Mouse (Mus musculus) midbrain, embryonic 13.5 days (tissue): Measurements from ENCODE around the gene Mpp2. TPM values are rescaled to one million over a fixed set of nuclear protein-coding genes. Genes with fewer than 3 reads are reported as not detected.

ENCODE experiments used
- ATAC-seq: fragments of 200-750 bp; cut with Nextera tagmentation; 2 replicates; pipeline ENCODE4 v1.8.0; 2017; ENCODE audit warnings: mild to moderate bottlenecking, moderate TSS enrichment, moderate library complexity
- H3K27ac ChIP-seq: fragments of 300-500 bp; sonication (generic); 2 replicates; pipeline ENCODE4 v1.5.1; 2015; ENCODE audit warnings: inconsistent platforms, mild to moderate bottlenecking, moderate library complexity
- H3K27me3 ChIP-seq: fragments of 300-500 bp; sonication (generic); 2 replicates; pipeline ENCODE4 v1.6.1; 2015; ENCODE audit warnings: mild to moderate bottlenecking, inconsistent platforms
- H3K36me3 ChIP-seq: fragments of 300-500 bp; sonication (generic); 2 replicates; pipeline ENCODE4 v1.6.1; 2015; ENCODE audit warnings: mild to moderate bottlenecking, inconsistent platforms
- H3K4me1 ChIP-seq: fragments of 300-500 bp; sonication (generic); replicated peaks from 2 replicates; pipeline ENCODE4 v1.6.1; 2015; ENCODE audit warnings: inconsistent platforms
- H3K4me2 ChIP-seq: fragments of 300-500 bp; sonication (generic); replicated peaks from 2 replicates; pipeline ENCODE4 v1.6.1; 2015; ENCODE audit warnings: moderate library complexity, mild to moderate bottlenecking, inconsistent platforms
- H3K4me3 ChIP-seq: fragments of 300-500 bp; sonication (generic); replicated peaks from 2 replicates; pipeline ENCODE4 v1.5.1; 2015; ENCODE audit warnings: mild to moderate bottlenecking, inconsistent platforms
- H3K9ac ChIP-seq: fragments of 300-500 bp; sonication (generic); replicated peaks from 2 replicates; pipeline ENCODE4 v1.6.1; 2015; ENCODE audit warnings: mild to moderate bottlenecking, inconsistent platforms
- H3K9me3 ChIP-seq: fragments of 300-500 bp; sonication (generic); 2 replicates; pipeline ENCODE4 v1.6.1; 2016; ENCODE audit warnings: mild to moderate bottlenecking, inconsistent platforms
- WGBS: fragments of 180-500 bp; shearing (Covaris S2); methylation state at CpG from one replicate; pipeline ENCODE4 v1.1.7; 2015; 5-methylcytosine and 5-hydroxymethylcytosine counted together
- polyA plus RNA-seq: library from polyadenylated mRNA; unstranded; fragments of >200 nt; fragmentation: Nextera tagmentation; extraction: Ambion mirVana; gene quantifications from 2 replicates; pipeline ENCODE4 v1.2.1, GENCODE M21; 2015

Gene Mpp2
- polyA plus RNA-seq, 1 experiment from 2014 or later: 26.7 TPM

DNA sequence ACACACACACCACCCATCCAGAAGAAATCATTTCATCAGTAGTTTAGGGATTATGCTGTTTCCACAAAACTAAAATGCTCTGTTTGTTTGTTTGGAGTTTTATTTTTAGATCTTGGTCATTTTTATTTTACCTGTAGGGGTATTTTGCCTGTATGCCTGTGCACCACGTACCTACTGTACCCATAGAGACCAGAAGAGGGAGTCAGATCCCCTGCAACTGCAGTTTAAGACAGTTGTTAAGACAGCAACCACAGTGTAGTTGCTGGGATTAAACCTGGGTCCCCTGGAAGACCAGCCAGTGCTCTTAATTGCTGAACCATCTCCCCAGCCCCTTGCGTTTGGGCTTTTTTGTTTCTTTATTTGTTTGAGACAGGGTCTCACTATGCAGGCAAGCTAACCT lies 19.3 kb downstream of the Mpp2 start:
- 39% methylated on average over 2 of the region's 2 CpGs for WGBS
- H3K27ac ChIP-seq: no peak overlapping the region
- no peaks in the 10 kb centered on the region for H3K27me3 ChIP-seq
- no peak for ATAC-seq
- peaks cover 8% of the 10 kb centered on the region for H3K36me3 ChIP-seq
- H3K4me3 ChIP-seq: no peak overlapping the region
- no peaks in the 10 kb centered on the region for H3K9me3 ChIP-seq
- H3K9ac ChIP-seq: no peak overlapping the region
- H3K4me2 ChIP-seq: no peak overlapping the region
- peaks cover 14% of the 10 kb centered on the region for H3K4me1 ChIP-seq

DNA sequence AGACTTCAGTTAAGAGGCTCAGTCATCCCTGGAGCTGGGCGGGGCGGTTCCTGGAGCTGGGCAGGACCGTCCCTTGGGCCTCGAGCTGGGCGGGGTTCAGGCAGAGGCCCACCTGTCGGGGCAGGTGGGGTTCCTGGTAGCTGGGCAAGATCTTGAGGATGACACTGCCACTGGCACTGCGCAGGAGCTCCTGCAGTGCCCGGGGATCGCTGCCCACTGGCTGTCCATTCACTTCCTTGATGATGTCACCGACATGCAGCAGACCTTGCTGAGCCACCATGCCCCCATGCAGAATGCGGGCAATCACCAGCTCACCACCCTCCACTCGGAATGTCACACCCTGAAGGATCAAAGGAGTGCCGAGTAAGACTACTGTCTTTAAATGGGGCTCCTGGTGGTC lies 25.2 kb downstream of the Mpp2 start:
- 83% methylated on average over 13 of the region's 13 CpGs for WGBS
- ATAC-seq: no peak
- H3K27ac ChIP-seq: no peak overlapping the region

DNA sequence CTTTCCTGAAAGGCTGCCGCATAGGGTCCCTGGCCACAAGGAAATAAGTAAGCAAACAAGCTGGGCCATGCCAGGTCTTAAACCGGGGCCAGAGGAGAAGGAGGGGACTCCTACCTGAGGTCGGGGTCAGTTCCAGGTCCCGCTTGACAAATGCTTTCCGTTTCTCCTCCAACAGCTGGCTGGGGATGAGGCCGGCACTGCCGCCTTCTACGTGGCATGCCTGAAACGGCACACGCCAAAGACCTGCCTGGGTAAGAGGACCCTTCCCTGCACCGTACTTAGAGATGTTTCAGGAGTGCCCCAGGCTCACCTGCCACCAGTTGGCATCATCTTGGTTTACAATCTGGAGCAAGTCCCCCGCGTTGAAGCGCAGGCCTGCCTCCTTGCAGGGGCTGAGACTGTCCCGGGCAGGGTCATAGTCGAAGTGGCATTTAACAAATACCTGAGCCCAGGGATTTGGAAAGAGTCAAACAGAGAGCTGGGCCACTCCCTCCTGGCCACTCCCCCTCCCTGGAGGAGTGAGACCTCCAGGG lies 26.3 kb downstream of the Mpp2 start:
- peaks cover 50% of the 10 kb centered on the region for H3K36me3 ChIP-seq
- H3K4me3 ChIP-seq: peak overlapping the region; percentile 44; the same call in 1 of the 2 replicates
- H3K9me3 ChIP-seq: no peaks in the 10 kb centered on the region
- no peak overlapping the region for H3K27ac ChIP-seq
- peaks cover 7% of the 10 kb centered on the region for H3K4me1 ChIP-seq
- H3K27me3 ChIP-seq: peaks cover 12% of the 10 kb centered on the region
- peak overlapping the region; percentile 74 for H3K4me2 ChIP-seq
- H3K9ac ChIP-seq: no peak overlapping the region
- 36% methylated on average over 16 of the region's 16 CpGs for WGBS
- ATAC-seq: no peak

More for the DNA sequence above, 25.2 kb downstream of the Mpp2 start:
- Histone ChIP-seq H3K4me1 (peaks cover 7% of the 10 kb centered on the region), H3K9me3 (no peaks in the 10 kb centered on the region), H3K36me3 (peaks cover 48% of the 10 kb centered on the region), H3K4me2 (no peak overlapping the region), H3K4me3 (no peak overlapping the region), H3K9ac (no peak overlapping the region), H3K27me3 (peaks cover 12% of the 10 kb centered on the region)

DNA sequence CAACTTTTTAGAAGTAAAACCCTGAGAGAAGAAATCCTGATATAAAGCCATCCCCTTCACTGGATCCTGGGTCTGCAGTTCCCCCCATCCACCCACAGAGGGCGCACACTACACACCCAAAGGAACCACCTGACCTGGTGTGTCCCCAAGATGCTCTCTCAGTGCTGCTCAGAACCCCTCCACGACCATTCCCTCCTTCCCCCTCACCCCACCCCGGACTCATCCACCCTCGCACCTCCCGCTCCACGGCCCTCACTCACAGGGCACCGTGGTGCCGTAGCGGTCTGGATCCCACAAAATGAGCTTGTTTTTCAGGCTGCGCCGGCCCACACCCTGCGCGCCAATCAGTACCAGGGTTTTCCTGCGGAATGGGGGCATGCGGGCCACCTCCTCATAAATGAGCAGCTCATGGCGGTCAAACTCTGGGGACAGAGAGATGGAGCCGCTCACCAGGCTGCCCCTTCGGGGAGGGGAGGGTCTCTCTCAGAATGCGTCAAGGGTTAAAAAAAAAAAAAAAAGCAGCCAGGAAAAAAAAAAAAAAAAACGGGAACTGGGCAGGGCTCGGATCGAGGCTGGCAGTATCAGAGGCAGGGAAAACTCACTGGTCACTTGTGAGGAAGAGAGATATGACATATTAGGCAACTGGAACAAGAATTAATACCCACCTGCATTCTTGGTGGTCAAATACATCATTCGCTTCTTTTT lies 26.9 kb downstream of the Mpp2 start:
- Histone ChIP-seq H3K9ac (peak overlapping the region; percentile 63), H3K36me3 (peaks cover 50% of the 10 kb centered on the region), H3K4me1 (peaks cover 7% of the 10 kb centered on the region), H3K27ac (no peak overlapping the region), H3K9me3 (no peaks in the 10 kb centered on the region), H3K4me2 (peak overlapping the region; percentile 74), H3K27me3 (peaks cover 12% of the 10 kb centered on the region), H3K4me3 (peak overlapping the region; percentile 44)
- ATAC-seq: peak; percentile 84
- WGBS: 5% methylated on average over 23 of the region's 23 CpGs

DNA sequence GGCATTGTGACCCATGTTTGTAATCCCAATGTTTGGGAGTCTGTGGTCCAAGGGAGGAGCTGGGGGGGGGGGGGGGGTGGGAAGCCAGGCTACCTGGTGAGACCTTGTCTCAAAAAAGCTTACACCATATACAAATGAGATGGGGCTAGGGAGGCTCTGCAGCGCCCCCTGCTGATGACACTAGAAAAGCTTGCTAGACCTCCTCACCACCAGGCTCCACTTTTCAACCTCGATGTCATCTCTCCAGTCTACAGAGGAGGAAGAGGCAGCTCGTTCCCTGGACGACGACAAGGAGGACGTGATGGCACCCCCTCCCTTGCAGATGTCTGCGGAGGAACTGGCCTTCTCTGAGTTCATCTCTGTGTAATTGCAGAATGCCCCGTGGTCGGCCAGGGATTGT lies 34.5 kb downstream of the Mpp2 start:
- Histone ChIP-seq H3K9me3 (no peaks in the 10 kb centered on the region), H3K27ac (no peak overlapping the region), H3K9ac (no peak overlapping the region), H3K4me3 (no peak overlapping the region), H3K4me2 (no peak overlapping the region), H3K4me1 (peaks cover 4% of the 10 kb centered on the region; the same call in 1 of the 2 replicates), H3K36me3 (peaks cover 10% of the 10 kb centered on the region), H3K27me3 (no peaks in the 10 kb centered on the region)
- 25% methylated on average over 9 of the region's 9 CpGs for WGBS
- no peak; the same call in 1 of the 2 replicates for ATAC-seq

DNA sequence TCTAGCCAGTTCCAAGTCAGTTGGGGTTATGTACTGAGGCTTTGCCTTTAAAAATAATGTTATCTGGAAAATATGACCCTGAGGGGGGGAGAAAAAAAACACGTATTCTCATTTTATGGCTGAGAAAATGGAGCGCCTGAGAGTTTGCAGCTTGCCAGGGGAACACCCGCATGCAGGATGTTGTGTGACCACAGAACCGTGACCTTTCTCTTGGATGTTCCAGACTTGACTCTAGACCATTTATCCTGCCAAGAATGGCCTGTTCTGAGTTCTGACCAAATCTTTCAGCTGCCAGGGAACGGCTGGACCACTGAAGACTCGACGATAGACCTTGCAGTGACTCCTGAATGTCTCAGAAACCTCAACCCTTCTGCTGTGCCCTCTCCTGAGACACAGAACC lies 35.1 kb downstream of the Mpp2 start:
- Histone ChIP-seq H3K27me3 (no peaks in the 10 kb centered on the region), H3K36me3 (peaks cover 3% of the 10 kb centered on the region), H3K9ac (no peak overlapping the region), H3K4me3 (no peak overlapping the region), H3K27ac (no peak overlapping the region), H3K9me3 (no peaks in the 10 kb centered on the region), H3K4me2 (no peak overlapping the region), H3K4me1 (peaks cover 4% of the 10 kb centered on the region; the same call in 1 of the 2 replicates)
- WGBS: 85% methylated on average over 7 of the region's 7 CpGs
- no peak for ATAC-seq

DNA sequence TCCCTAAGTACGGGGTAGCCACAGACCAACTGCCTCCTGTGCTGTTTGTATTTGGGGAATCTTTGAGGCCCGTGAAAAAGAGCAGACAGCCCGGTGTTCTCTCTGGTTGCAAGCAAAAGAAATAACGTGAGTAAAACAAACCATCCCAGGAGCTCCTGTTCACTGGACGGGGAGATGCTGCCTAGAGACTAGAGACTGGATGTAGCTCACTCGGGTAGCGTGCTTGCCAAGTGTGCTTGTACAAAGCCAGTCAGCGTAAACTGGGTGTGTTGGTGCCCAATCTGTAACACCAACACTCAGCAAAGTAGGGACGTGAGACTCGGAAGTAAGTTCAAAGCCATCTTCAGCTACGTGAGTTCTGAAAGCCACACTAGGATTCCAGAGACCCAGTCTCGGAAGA lies 35.6 kb downstream of the Mpp2 start:
- Histone ChIP-seq H3K9ac (0 out of 2 replicates have a peak overlapping the region, but pooled peaks have one; percentile 14), H3K27ac (no peak overlapping the region), H3K27me3 (no peaks in the 10 kb centered on the region), H3K4me3 (no peak overlapping the region), H3K9me3 (no peaks in the 10 kb centered on the region), H3K4me2 (no peak overlapping the region), H3K4me1 (peaks cover 4% of the 10 kb centered on the region; the same call in 1 of the 2 replicates), H3K36me3 (no peaks in the 10 kb centered on the region)
- 83% methylated on average over 12 of the region's 12 CpGs for WGBS
- ATAC-seq: no peak

DNA sequence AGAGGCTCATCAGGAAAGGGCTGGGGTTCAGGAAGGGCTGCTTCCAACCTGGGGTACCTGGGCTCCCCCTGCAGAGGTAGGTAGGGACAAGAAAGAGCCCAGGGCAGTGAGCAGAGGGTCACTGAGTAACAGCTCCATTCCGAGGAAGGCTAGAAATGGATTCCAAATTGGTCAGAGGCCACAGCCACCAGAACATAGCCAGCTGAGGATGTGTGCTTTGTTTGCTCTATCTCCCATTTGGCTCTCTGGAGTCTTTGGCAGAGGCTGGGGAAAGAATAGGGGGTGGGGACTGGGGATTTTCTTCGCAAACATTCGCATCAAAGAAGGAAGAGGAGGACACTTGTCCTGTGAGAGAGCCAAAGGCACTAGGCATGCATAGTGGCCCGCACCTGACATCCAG lies 36.4 kb downstream of the Mpp2 start:
- H3K4me1 ChIP-seq: peaks cover 4% of the 10 kb centered on the region; the same call in 1 of the 2 replicates
- no peaks in the 10 kb centered on the region for H3K9me3 ChIP-seq
- 40% methylated on average over 4 of the region's 4 CpGs for WGBS
- H3K27me3 ChIP-seq: no peaks in the 10 kb centered on the region
- no peak overlapping the region for H3K4me2 ChIP-seq
- H3K27ac ChIP-seq: no peak overlapping the region
- H3K4me3 ChIP-seq: no peak overlapping the region
- H3K9ac ChIP-seq: 0 out of 2 replicates have a peak overlapping the region, but pooled peaks have one; percentile 14
- no peak for ATAC-seq
- no peaks in the 10 kb centered on the region for H3K36me3 ChIP-seq

DNA sequence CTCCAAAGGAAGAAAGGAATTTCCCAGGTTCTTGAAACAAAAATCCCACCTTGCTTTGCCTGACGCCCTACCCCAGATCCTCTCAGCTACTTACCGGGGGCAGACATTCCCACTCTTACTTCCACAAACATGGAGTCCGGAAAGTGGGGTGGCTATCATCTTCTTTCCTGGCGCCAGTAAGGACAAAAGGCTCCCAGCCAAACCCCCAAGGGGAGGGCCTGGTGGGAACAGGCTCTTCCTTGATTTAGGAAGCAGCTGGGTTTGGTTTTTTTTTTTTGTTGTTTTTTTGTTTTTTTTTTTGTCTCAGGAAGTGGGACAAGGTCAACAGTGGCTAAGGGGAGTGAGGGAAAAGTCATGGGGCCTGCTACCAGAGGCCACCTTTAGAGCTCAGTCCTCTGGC lies 36.8 kb downstream of the Mpp2 start:
- peaks cover 4% of the 10 kb centered on the region; the same call in 1 of the 2 replicates for H3K4me1 ChIP-seq
- H3K36me3 ChIP-seq: no peaks in the 10 kb centered on the region
- no peaks in the 10 kb centered on the region for H3K27me3 ChIP-seq
- H3K27ac ChIP-seq: no peak overlapping the region
- WGBS: 73% methylated on average over 4 of the region's 4 CpGs
- H3K9me3 ChIP-seq: no peaks in the 10 kb centered on the region
- no peak overlapping the region for H3K9ac ChIP-seq
- H3K4me2 ChIP-seq: no peak overlapping the region
- ATAC-seq: no peak
- H3K4me3 ChIP-seq: no peak overlapping the region

DNA sequence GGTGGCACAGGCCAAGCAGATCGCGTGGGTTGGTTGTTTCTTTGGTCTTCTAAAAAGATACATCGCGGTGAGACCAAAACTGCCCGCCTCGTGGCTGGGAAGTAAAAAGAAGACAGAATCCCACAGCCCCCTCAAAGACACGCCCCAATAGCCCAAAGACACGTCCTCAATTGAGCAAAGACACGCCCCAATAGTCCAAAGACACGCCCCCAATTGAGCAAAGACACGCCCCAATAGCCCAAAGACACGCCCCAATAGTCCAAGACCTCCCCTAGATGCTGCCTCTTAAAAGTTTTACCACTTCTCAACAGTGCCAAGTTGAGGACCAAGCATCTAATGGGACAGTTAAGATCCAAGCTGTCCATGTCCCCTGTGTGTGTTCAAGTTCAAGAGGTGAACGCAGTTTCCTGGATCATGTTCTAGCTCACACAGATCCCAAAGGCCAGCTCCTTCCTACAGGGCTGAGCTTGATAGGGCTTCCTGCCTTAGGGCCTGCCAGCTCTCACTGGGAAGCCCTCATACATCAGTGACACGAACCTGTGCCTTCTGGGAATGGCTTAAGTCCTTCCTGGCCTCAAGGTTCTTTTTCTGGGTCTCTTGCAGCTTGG lies 38.3 kb downstream of the Mpp2 start:
- no peaks in the 10 kb centered on the region for H3K36me3 ChIP-seq
- no peaks in the 10 kb centered on the region for H3K27me3 ChIP-seq
- no peak overlapping the region for H3K9ac ChIP-seq
- no peak overlapping the region for H3K27ac ChIP-seq
- no peak overlapping the region for H3K4me2 ChIP-seq
- peaks cover 11% of the 10 kb centered on the region for H3K9me3 ChIP-seq
- H3K4me3 ChIP-seq: no peak overlapping the region
- 60% methylated on average over 14 of the region's 14 CpGs for WGBS
- H3K4me1 ChIP-seq: peaks cover 4% of the 10 kb centered on the region; the same call in 1 of the 2 replicates
- no peak for ATAC-seq

DNA sequence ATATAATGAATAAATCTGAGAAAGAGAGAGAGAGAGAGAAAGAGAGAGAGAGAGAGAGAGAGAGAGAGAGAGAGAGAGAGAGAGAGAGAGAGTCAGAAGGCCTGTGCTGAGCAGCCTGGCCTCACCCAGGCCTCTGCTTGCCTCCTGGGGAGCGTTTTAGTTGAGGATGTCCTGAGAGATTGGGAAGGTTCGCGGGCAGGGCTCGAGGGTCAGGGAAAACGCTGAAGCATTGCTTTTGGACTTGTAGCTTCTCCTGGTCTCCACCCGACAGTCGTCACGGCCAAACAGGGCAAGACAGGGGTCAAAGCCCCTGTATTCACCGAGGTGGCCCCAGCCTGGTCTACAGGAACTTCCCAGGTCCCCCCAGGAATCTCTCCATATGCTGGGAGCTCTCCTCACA lies 41.7 kb downstream of the Mpp2 start:
- Histone ChIP-seq H3K36me3 (no peaks in the 10 kb centered on the region), H3K9me3 (peaks cover 16% of the 10 kb centered on the region), H3K4me3 (no peak overlapping the region), H3K27me3 (no peaks in the 10 kb centered on the region), H3K9ac (no peak overlapping the region), H3K4me2 (no peak overlapping the region), H3K4me1 (no peaks in the 10 kb centered on the region), H3K27ac (no peak overlapping the region)
- ATAC-seq: no peak
- 88% methylated on average over 9 of the region's 9 CpGs for WGBS

DNA sequence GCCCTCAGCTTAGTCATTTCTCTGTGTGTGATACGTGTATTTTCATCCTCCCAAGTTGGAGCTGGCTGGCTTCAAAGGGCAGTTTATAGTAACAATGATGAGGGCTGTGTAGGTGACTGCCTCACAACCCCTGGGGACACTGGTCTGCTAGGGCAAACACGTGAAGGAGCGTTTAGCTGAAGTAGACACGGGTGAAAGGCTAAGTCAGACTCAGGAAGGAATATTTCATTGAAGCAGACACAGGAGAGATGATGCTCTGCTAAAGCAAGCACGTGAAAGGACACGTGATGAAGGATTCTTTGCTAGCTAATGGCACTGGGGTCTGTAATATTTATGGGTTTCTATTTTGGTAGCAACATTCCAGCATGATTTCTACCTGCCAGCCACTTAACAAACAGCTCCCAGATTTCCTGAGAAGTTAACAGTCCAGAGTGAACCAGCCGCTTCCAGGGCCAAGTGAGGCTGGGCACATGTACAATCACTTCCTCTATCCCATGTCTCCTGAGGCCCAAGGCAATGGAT lies 43.6 kb downstream of the Mpp2 start:
- 90% methylated on average over 7 of the region's 7 CpGs for WGBS
- Histone ChIP-seq H3K27ac (no peak overlapping the region), H3K4me1 (0 out of 2 replicates have a peak, but pooled peaks cover 2% of the 10 kb centered on the region), H3K9me3 (peaks cover 16% of the 10 kb centered on the region), H3K4me3 (no peak overlapping the region), H3K36me3 (no peaks in the 10 kb centered on the region), H3K9ac (no peak overlapping the region), H3K27me3 (no peaks in the 10 kb centered on the region), H3K4me2 (no peak overlapping the region)
- ATAC-seq: no peak
